Mouse (Mus musculus): ENCODE data around the gene Snrnp48. TPM values are rescaled to one million over a fixed set of nuclear protein-coding genes. Genes with fewer than 3 reads are reported as not detected.
A peak's percentile ranks its signal among the peaks of the same experiment; 100 is the strongest.

Gene Snrnp48
- total RNA-seq (2021) = 10 to 100 TPM; 10.7 to 11.0 TPM
- long read RNA-seq, experiment 1, transcript Snrnp48-201 (9 exons, 1,785 nt) = major isoform, 6 of 11 reads
- long read RNA-seq, experiment 1, partial matches to known transcripts = 2 of 11 reads
- long read RNA-seq, experiment 1, other reads (novel, unspliced or antisense) = 3 of 11 reads
- long read RNA-seq, experiment 2, transcript Snrnp48-201 (9 exons, 1,785 nt) = major isoform, 7 of 12 reads
- long read RNA-seq, experiment 2, partial matches to known transcripts = 3 of 12 reads
- long read RNA-seq, experiment 2, other reads (novel, unspliced or antisense) = 2 of 12 reads

- intact Hi-C loops (cut with DNase I) = no loop called here
- peak; percentile 91 to 93 for DNase-seq
Observed at GRCm38 (mm10) chr13:38204702-38205482, at the start of gene Snrnp48. TSS of gene Snrnp48 (plus strand) at chr13:38204938.

DNA sequence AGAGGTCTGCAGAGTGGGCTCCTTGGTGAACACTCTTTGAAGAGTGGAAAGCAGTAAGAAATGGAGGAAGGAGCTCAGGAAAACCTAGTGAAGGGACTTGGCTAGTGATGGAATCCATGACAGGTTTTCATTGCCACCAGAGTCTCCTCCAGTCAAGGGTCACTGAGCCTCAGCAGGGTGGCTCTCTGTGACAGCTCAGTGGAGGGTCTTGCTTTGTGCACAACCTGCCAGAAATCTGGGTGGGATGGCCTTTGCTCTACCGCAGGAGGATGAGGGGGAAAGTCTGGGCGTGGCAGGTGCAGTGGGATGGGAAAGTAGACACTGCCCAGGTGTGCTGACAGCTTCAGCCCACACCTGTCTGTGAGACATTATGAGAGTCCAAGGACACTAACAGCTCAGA is 49.2 kb upstream of the Snrnp48 start:
- DNase-seq = no peak
- intact Hi-C loops (cut with DNase I) = no loop called here

GRCm38 (mm10) chr13:38157635-38158034 is 47.1 kb upstream of the Snrnp48 start:
- intact Hi-C loops (cut with DNase I) = no loop called here
- DNase-seq = no peak

DNA sequence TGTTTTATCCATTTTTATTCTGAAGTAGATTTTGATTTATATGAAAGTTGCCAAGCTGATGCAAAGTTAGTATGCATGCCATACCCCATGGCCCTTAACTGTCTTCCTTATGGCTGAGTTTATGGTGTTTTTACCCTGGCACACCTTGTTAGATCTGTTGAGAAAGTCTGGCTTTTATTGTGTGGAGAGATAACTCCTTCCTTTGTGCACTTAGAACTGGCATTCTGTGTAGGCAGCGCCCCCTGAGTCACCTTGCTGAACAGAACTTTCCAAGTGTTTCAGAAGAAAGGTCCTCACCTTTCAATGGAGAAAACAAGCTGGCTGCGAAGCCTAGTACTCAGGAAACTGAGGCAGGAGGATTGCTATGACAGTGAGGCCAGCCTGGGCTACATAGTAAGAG is 42.7 kb upstream of the Snrnp48 start:
- DNase-seq = no peak
- intact Hi-C loops (cut with DNase I) = no loop called here

- intact Hi-C loops (cut with DNase I) = no loop called here
- peak; percentile 76 to 83 for DNase-seq
Observed at GRCm38 (mm10) chr13:38162668-38163067, 42.1 kb upstream of the Snrnp48 start.

DNA sequence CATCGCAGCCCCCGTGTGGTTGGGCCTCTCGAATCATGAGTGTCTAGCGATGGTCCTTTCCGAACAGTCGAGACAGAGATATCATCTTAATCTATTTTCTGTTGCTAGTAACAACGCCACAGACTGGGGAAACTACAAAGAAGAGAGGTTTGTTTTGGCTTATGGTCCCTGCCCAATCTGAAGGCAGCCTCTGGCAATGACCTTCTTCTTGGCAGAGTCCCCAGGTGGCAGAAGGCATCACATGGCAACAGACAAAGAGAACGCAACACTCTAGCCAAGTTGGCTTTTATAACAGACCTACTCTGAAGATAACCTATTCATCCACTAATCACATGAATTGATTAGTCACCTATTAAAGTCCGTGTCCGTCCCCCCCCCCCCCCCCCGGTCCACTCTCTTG is 39.8 kb upstream of the Snrnp48 start:
- intact Hi-C loops (cut with DNase I) = no loop called here
- DNase-seq = peak; percentile 43 to 65

GRCm38 (mm10) chr13:38167056-38167455 is 37.7 kb upstream of the Snrnp48 start:
- DNase-seq = no peak
- intact Hi-C loops (cut with DNase I) = no loop called here

DNA sequence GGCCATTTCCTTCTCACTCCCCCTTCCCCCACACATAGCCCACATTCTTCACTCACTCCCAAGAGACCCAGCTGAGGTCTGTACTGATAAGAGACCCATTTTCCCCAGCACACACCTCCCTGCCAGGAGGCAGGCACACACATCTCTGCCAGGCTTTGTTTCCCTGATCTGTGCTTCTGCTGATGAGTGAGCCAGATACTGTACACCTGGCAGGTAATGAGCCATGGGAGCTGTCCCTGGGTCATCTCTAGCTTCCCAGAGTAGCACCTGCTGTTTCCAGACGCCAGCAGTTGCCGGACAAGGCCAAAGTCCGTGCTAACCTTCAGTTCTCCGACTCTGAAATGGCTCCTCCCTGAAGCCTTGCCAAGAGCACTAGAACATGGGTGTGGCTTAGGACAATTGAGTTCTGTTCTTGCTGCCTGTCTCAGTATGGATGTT is 34.0 kb upstream of the Snrnp48 start:
- DNase-seq = peak; percentile 41 to 72
- intact Hi-C loops (cut with DNase I) = no loop called here

DNA sequence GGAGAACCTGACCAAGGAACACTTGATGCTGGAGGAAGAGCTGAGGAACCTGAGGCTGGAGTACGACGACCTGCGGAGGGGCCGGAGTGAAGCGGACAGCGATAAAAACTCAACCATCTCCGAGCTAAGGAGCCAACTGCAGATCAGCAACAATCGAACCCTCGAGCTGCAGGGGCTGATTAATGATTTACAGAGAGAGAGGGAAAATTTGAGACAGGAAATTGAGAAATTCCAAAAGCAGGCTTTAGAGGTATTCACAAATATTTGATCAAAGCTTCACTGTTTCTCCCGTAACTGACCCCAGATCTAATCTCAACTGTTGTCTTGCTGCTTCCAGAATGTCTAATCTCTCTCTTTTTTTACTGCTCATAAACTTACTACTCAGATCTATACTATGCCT is 11.3 kb upstream of the Snrnp48 start:
- intact Hi-C loops (cut with DNase I) = no loop called here
- DNase-seq = no peak

DNA sequence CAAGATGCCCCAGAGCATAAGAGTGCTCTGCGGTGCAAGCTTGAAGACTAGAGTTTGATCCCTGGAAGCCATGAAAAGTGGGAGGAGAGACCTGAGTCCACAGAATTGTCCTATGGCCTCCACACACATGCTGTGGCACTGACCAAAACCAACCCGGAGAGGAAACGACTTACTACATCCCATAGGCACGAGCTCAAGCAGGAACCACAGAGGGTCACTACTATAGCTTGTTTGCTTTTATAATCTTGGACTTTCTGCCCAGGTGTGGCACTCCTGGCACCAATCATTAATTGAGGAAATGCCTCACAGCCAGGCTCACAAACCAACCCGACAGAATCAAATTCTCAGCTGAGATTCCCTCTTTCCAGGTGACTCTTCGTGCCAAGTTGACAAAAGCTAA is 3.3 kb upstream of the Snrnp48 start:
- no peak for DNase-seq
- intact Hi-C loops (cut with DNase I) = no loop called here

- no peak for DNase-seq
- intact Hi-C loops (cut with DNase I) = no loop called here
Observed at GRCm38 (mm10) chr13:38204171-38204570, 567 bp upstream of the Snrnp48 start.

DNA sequence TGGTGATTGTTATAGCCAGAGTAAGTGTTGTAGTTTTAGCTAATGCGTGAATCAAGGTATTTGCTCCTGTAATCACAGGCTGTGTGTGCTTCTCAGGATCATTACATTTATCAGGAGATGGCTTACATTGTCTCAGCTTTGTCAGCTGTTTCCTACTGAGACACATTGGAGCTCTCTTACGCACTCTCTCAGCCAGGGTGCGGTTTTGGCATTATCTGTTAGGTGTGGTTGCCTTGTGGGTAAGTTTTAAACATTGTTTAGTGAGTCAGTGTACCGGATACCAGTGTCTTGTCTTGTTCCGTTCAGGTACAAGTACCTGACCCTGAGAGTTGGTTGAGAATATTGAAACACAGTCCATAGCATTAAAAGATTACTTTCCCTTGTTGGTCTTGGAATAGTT is 6.4 kb downstream of the Snrnp48 start:
- DNase-seq = no peak
- intact Hi-C loops (cut with DNase I) = no loop called here

- DNase-seq = no peak
- intact Hi-C loops (cut with DNase I) = no loop called here
Observed at GRCm38 (mm10) chr13:38218686-38219085, 13.9 kb downstream of the Snrnp48 start.

- intact Hi-C loops (cut with DNase I) = loop anchor here (10.0 kb wide), 1 partner anchor 364 kb away; no protein-coding TSS in a partner anchor
- no peak for DNase-seq
Observed at GRCm38 (mm10) chr13:38220331-38220730, 15.6 kb downstream of the Snrnp48 start.

GRCm38 (mm10) chr13:38230177-38230821 is 25.6 kb downstream of the Snrnp48 start:
- intact Hi-C loops (cut with DNase I) = no loop called here
- DNase-seq = peak in 1 of 2 experiments; percentile 30

DNA sequence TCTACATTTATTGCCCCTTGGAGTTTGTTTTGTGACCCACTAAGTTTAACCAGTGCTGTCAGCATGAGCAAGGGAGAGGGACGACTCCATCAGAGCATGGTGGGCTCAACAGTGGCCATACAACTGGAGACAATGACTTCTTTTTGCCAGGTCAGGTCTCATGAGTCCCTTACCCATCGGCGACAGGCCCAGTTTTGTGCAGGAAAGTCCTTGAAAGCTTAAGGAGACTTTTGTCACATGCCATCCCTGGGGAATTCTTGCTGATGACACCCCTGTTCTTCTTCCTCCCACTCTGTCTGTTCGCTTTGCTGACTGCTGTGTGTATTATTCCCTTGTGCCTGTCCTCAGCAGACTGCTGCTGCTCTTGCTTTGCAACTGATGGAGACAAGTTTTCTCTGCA is 27.7 kb downstream of the Snrnp48 start:
- intact Hi-C loops (cut with DNase I) = no loop called here
- DNase-seq = no peak

- peak; percentile 34 to 44 for DNase-seq
- intact Hi-C loops (cut with DNase I) = no loop called here
Observed at GRCm38 (mm10) chr13:38232856-38233625, 28.3 kb downstream of the Snrnp48 start.

GRCm38 (mm10) chr13:38234651-38235050 is 29.9 kb downstream of the Snrnp48 start:
- DNase-seq = no peak

DNA sequence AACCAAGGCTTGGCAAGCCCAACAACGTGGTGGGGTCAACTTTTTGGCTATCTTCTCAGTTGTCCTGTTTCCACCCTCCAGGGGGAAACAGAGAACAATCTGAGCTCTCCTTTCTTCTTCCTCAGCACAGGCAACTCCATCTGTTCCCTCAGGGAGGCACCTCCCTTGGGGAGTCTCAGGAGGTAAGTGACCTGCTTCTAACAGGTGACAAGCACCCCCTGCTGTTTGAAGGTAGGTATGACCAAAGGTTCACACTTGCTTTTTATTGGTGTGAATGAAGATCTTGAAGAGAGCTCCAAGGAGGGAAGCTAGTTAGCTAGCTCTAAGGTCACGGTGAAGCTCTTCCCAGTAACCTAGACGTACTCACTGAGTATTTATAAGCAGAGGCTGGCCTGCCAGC is 30.6 kb downstream of the Snrnp48 start:
- no peak for DNase-seq
- intact Hi-C loops (cut with DNase I) = no loop called here

More at GRCm38 (mm10) chr13:38234651-38235050, 29.9 kb downstream of the Snrnp48 start:
- intact Hi-C loops (cut with DNase I) = no loop called here

GRCm38 (mm10) chr13:38248151-38248550 is 43.4 kb downstream of the Snrnp48 start:
- intact Hi-C loops (cut with DNase I) = no loop called here
- peak in 1 of 2 experiments; percentile 40 for DNase-seq
